Mouse (Mus musculus): ENCODE measurements around the gene Arhgap28.

The Arhgap28 gene

GRCm38 (mm10) chr17:68003741-68004560 is at the start of gene Arhgap28:
Arhgap28 (minus strand) TSS chr17:68004120.
- DNase-seq, result peak; percentile 97

GRCm38 (mm10) chr17:68046341-68046675 is 42.4 kb upstream of the Arhgap28 start:
- no peak for DNase-seq

- DNase-seq, result no peak
Observed at GRCm38 (mm10) chr17:68045655-68046340, 41.9 kb upstream of the Arhgap28 start.

- DNase-seq, result no peak
Observed at GRCm38 (mm10) chr17:68042377-68042776, 38.5 kb upstream of the Arhgap28 start.

GRCm38 (mm10) chr17:68037011-68037410 is 33.1 kb upstream of the Arhgap28 start:
- no peak for DNase-seq

GRCm38 (mm10) chr17:68029495-68029894 is 25.6 kb upstream of the Arhgap28 start:
- no peak for DNase-seq

- DNase-seq, result no peak
Observed at GRCm38 (mm10) chr17:68028519-68028918, 24.6 kb upstream of the Arhgap28 start.

- no peak for DNase-seq
Observed at GRCm38 (mm10) chr17:68024327-68024726, 20.4 kb upstream of the Arhgap28 start.

GRCm38 (mm10) chr17:68019466-68020065 is 15.6 kb upstream of the Arhgap28 start:
- DNase-seq, result peak; percentile 5

- no peak for DNase-seq
Observed at GRCm38 (mm10) chr17:68017095-68017494, 13.2 kb upstream of the Arhgap28 start.

- no peak for DNase-seq
Observed at GRCm38 (mm10) chr17:68011606-68012005, 7.7 kb upstream of the Arhgap28 start.

GRCm38 (mm10) chr17:68010041-68010440 is 6.1 kb upstream of the Arhgap28 start:
- no peak for DNase-seq

GRCm38 (mm10) chr17:68004581-68005330 is 836 bp upstream of the Arhgap28 start:
- no peak for DNase-seq

GRCm38 (mm10) chr17:68002608-68003595 is 1.0 kb downstream of the Arhgap28 start:
- DNase-seq, result no peak

GRCm38 (mm10) chr17:67999801-68000200 is 4.1 kb downstream of the Arhgap28 start:
- no peak for DNase-seq

- no peak for DNase-seq
Observed at GRCm38 (mm10) chr17:67996769-67997155, 7.2 kb downstream of the Arhgap28 start.

- DNase-seq, result no peak
Observed at GRCm38 (mm10) chr17:67996097-67996768, 7.7 kb downstream of the Arhgap28 start.

GRCm38 (mm10) chr17:67995277-67995819 is 8.6 kb downstream of the Arhgap28 start:
- no peak for DNase-seq

- no peak for DNase-seq
Observed at GRCm38 (mm10) chr17:67994861-67995260, 9.1 kb downstream of the Arhgap28 start.

- no peak for DNase-seq
Observed at GRCm38 (mm10) chr17:67993371-67994045, 10.4 kb downstream of the Arhgap28 start.
